Mouse (Mus musculus): Measurements from ENCODE around the gene Gm37240. TPM values are rescaled to one million over a fixed set of nuclear protein-coding genes. Genes with fewer than 3 reads are reported as not detected.

The Gm37240 gene
- polyA plus RNA-seq, 1 experiment, result 0.77 TPM

GRCm38 (mm10) chr3:84586736-84587135, 1300.6 kb downstream of the Gm37240 start:
- no peak for DNase-seq
- peaks cover 4% of the 10 kb centered on the region; the same call in 1 of the 2 replicates for H3K4me1 ChIP-seq (ENCODE audit: control insufficient read depth, insufficient read depth, low read length)
- TF ChIP-seq POLR2A (IDR thresholded peaks at IDR 0.05; ENCODE audit: borderline replicate concordance, insufficient read depth, low read length), result no peak
- TF ChIP-seq CTCF (IDR thresholded peaks at IDR 0.05; ENCODE audit: borderline replicate concordance, insufficient read depth, low read depth, low read length), result no peak
- 55% methylated on average over 5 of the region's 5 CpGs for WGBS
- no peaks in the 10 kb centered on the region for H3K27me3 ChIP-seq (ENCODE audit: control insufficient read depth, insufficient read depth, low read length)
- H3K27ac ChIP-seq (ENCODE audit: insufficient read depth, low read length), result no peak overlapping the region
- H3K4me3 ChIP-seq (replicated peaks; ENCODE audit: insufficient read depth, low read depth, low read length), result no peak overlapping the region

GRCm38 (mm10) chr3:84582913-84583276, 1304.4 kb downstream of the Gm37240 start:
- Histone ChIP-seq H3K4me3 (replicated peaks; ENCODE audit: insufficient read depth, low read depth, low read length) (peak overlapping the region; percentile 79), H3K27me3 (ENCODE audit: control insufficient read depth, insufficient read depth, low read length) (no peaks in the 10 kb centered on the region), H3K27ac (ENCODE audit: insufficient read depth, low read length) (peak overlapping the region; percentile 3; the same call in 1 of the 2 replicates), H3K4me1 (ENCODE audit: control insufficient read depth, insufficient read depth, low read length) (peaks cover 4% of the 10 kb centered on the region; the same call in 1 of the 2 replicates)
- DNase-seq, result no peak
- peak; percentile 5; the same call in 1 of the 2 replicates for TF ChIP-seq POLR2A (IDR thresholded peaks at IDR 0.05; ENCODE audit: borderline replicate concordance, insufficient read depth, low read length)
- no peak for TF ChIP-seq CTCF (IDR thresholded peaks at IDR 0.05; ENCODE audit: borderline replicate concordance, insufficient read depth, low read depth, low read length)
- under 1% methylated on average over 27 of the region's 27 CpGs for WGBS

GRCm38 (mm10) chr3:84582023-84582912, 1305.0 kb downstream of the Gm37240 start, which contains the start of gene Arfip1:
TSS of gene Arfip1 (minus strand) at chr3:84582625.
- under 1% methylated on average over 70 of the region's 70 CpGs for WGBS
- peak within 1 kb of the TSS; percentile 55 for H3K27ac ChIP-seq (ENCODE audit: insufficient read depth, low read length)
- H3K4me3 ChIP-seq (replicated peaks; ENCODE audit: insufficient read depth, low read depth, low read length), result peak within 1 kb of the TSS; percentile 79
- H3K27me3 ChIP-seq (ENCODE audit: control insufficient read depth, insufficient read depth, low read length), result no peaks in the 10 kb centered on the region
- TF ChIP-seq POLR2A (IDR thresholded peaks at IDR 0.05; ENCODE audit: borderline replicate concordance, insufficient read depth, low read length) (peak; percentile 57; the same call in 1 of the 2 replicates), CTCF (IDR thresholded peaks at IDR 0.05; ENCODE audit: borderline replicate concordance, insufficient read depth, low read depth, low read length) (no peak)
- peak; percentile 95 for DNase-seq
- H3K4me1 ChIP-seq (ENCODE audit: control insufficient read depth, insufficient read depth, low read length), result peaks cover 4% of the 10 kb centered on the region; the same call in 1 of the 2 replicates

GRCm38 (mm10) chr3:84581696-84582022, 1305.7 kb downstream of the Gm37240 start:
- H3K27me3 ChIP-seq (ENCODE audit: control insufficient read depth, insufficient read depth, low read length), result no peaks in the 10 kb centered on the region
- TF ChIP-seq POLR2A (IDR thresholded peaks at IDR 0.05; ENCODE audit: borderline replicate concordance, insufficient read depth, low read length) (no peak), CTCF (IDR thresholded peaks at IDR 0.05; ENCODE audit: borderline replicate concordance, insufficient read depth, low read depth, low read length) (no peak)
- DNase-seq, result no peak
- 0% methylated on average over 4 of the region's 4 CpGs for WGBS
- H3K4me3 ChIP-seq (replicated peaks; ENCODE audit: insufficient read depth, low read depth, low read length), result peak overlapping the region; percentile 79
- H3K4me1 ChIP-seq (ENCODE audit: control insufficient read depth, insufficient read depth, low read length), result peaks cover 4% of the 10 kb centered on the region; the same call in 1 of the 2 replicates
- 0 out of 2 replicates have a peak overlapping the region, but pooled peaks have one; percentile 55 for H3K27ac ChIP-seq (ENCODE audit: insufficient read depth, low read length)

- no peak overlapping the region for H3K4me3 ChIP-seq (replicated peaks; ENCODE audit: insufficient read depth, low read depth, low read length)
- TF ChIP-seq POLR2A (IDR thresholded peaks at IDR 0.05; ENCODE audit: borderline replicate concordance, insufficient read depth, low read length), result no peak
- TF ChIP-seq CTCF (IDR thresholded peaks at IDR 0.05; ENCODE audit: borderline replicate concordance, insufficient read depth, low read depth, low read length), result no peak
- no peak for DNase-seq
- no peaks in the 10 kb centered on the region for H3K27me3 ChIP-seq (ENCODE audit: control insufficient read depth, insufficient read depth, low read length)
- no peak overlapping the region for H3K27ac ChIP-seq (ENCODE audit: insufficient read depth, low read length)
- peaks cover 4% of the 10 kb centered on the region; the same call in 1 of the 2 replicates for H3K4me1 ChIP-seq (ENCODE audit: control insufficient read depth, insufficient read depth, low read length)
- 41% methylated on average over 4 of the region's 4 CpGs for WGBS
Measured at GRCm38 (mm10) chr3:84580716-84581115, 1306.6 kb downstream of the Gm37240 start.

- TF ChIP-seq POLR2A (IDR thresholded peaks at IDR 0.05; ENCODE audit: borderline replicate concordance, insufficient read depth, low read length), result no peak
- no peak for TF ChIP-seq CTCF (IDR thresholded peaks at IDR 0.05; ENCODE audit: borderline replicate concordance, insufficient read depth, low read depth, low read length)
- DNase-seq, result no peak
- H3K27me3 ChIP-seq (ENCODE audit: control insufficient read depth, insufficient read depth, low read length), result no peaks in the 10 kb centered on the region
- 91% methylated on average over 3 of the region's 3 CpGs for WGBS
- H3K4me1 ChIP-seq (ENCODE audit: control insufficient read depth, insufficient read depth, low read length), result peaks cover 9% of the 10 kb centered on the region
- H3K27ac ChIP-seq (ENCODE audit: insufficient read depth, low read length), result no peak overlapping the region
- no peak overlapping the region for H3K4me3 ChIP-seq (replicated peaks; ENCODE audit: insufficient read depth, low read depth, low read length)
Measured at GRCm38 (mm10) chr3:84570501-84570900, 1316.8 kb downstream of the Gm37240 start.

GRCm38 (mm10) chr3:84569587-84569986, 1317.7 kb downstream of the Gm37240 start:
- 86% methylated on average over 6 of the region's 6 CpGs for WGBS
- no peak for DNase-seq
- no peaks in the 10 kb centered on the region for H3K27me3 ChIP-seq (ENCODE audit: control insufficient read depth, insufficient read depth, low read length)
- H3K4me1 ChIP-seq (ENCODE audit: control insufficient read depth, insufficient read depth, low read length), result peaks cover 9% of the 10 kb centered on the region
- no peak overlapping the region for H3K27ac ChIP-seq (ENCODE audit: insufficient read depth, low read length)
- no peak overlapping the region for H3K4me3 ChIP-seq (replicated peaks; ENCODE audit: insufficient read depth, low read depth, low read length)
- TF ChIP-seq CTCF (IDR thresholded peaks at IDR 0.05; ENCODE audit: borderline replicate concordance, insufficient read depth, low read depth, low read length) (no peak), POLR2A (IDR thresholded peaks at IDR 0.05; ENCODE audit: borderline replicate concordance, insufficient read depth, low read length) (no peak)

GRCm38 (mm10) chr3:84568540-84568939, 1318.8 kb downstream of the Gm37240 start:
- H3K27ac ChIP-seq (ENCODE audit: insufficient read depth, low read length), result no peak overlapping the region
- H3K4me1 ChIP-seq (ENCODE audit: control insufficient read depth, insufficient read depth, low read length), result peaks cover 9% of the 10 kb centered on the region
- no peak overlapping the region for H3K4me3 ChIP-seq (replicated peaks; ENCODE audit: insufficient read depth, low read depth, low read length)
- H3K27me3 ChIP-seq (ENCODE audit: control insufficient read depth, insufficient read depth, low read length), result no peaks in the 10 kb centered on the region
- 34% methylated on average over 6 of the region's 6 CpGs for WGBS
- DNase-seq, result peak in 1 of 2 experiments; percentile 38
- no peak for TF ChIP-seq CTCF (IDR thresholded peaks at IDR 0.05; ENCODE audit: borderline replicate concordance, insufficient read depth, low read depth, low read length)
- no peak for TF ChIP-seq POLR2A (IDR thresholded peaks at IDR 0.05; ENCODE audit: borderline replicate concordance, insufficient read depth, low read length)
